Mouse (Mus musculus) megakaryocyte, embryonic 14.5 days (primary cell): ENCODE results near the gene Map3k3.

Experiments
- FLI1 ChIP-seq: IDR thresholded peaks from 2 replicates; pipeline ENCODE4 v1.6.1; 2012; ENCODE audit warnings: low read length, inconsistent platforms, mixed read lengths
- GATA1 ChIP-seq: IDR thresholded peaks from 3 replicates; pipeline ENCODE4 v1.6.1; 2012; ENCODE audit warnings: mixed read lengths, low read length, inconsistent platforms, borderline replicate concordance

- no peak for TF ChIP-seq FLI1
- no peak for TF ChIP-seq GATA1
Observed at GRCm38 (mm10) chr11:106191716-106192115, 107.3 kb downstream of the Map3k3 start.
